10 mouse cellular contexts compared by ENCODE assay signal in genomic region chr11:76530966-76531678, GRCm38 (mm10).
A peak's percentile ranks its signal among the peaks of the same experiment; 100 is the strongest.
DNase-seq lines count a peak whose midpoint lies in the region; ATAC-seq lines count a peak whose summit lies in the region.
"Had no signal": no experiment of that assay in that cellular context is flagged by ENCODE, and none has a peak within 500 bp of the region (broad histone marks: within the 10 kb centered on the region; RNA-seq: fewer than 3 reads in every experiment).

No protein-coding gene starts in this region.

- peak; percentile 83 for DNase-seq in right cerebral cortex, adult 18-20 months
- no peak for DNase-seq in right cerebral cortex, postnatal 14 days
- peak; percentile 42 for DNase-seq in left cerebral cortex, postnatal 4 days
- peak; percentile 36 for DNase-seq in right cerebral cortex, postnatal 4 days
- no peak for DNase-seq in lung, postnatal 25 days (ENCODE audit: low spot score)
- no peak for DNase-seq in spleen, adult 12 weeks (ENCODE audit: low spot score)

- H3K27ac ChIP-seq in forebrain, embryonic 16.5 days (ENCODE audit: low read length) = peak overlapping the region; percentile 35; the same call in 1 of the 2 replicates
- H3K27ac ChIP-seq: kidney, embryonic 15.5 days; stomach, embryonic 15.5 days had no signal

- no peaks in the 10 kb centered on the region for H3K27me3 ChIP-seq in forebrain, embryonic 16.5 days (replicated peaks; ENCODE audit: control insufficient read depth, insufficient read depth, low read length)
- H3K27me3 ChIP-seq: kidney, embryonic 15.5 days; stomach, embryonic 15.5 days had no signal

- no peaks in the 10 kb centered on the region for H3K9me3 ChIP-seq in forebrain, embryonic 16.5 days (ENCODE audit: control insufficient read depth, low read length)
- H3K9me3 ChIP-seq: kidney, embryonic 15.5 days; stomach, embryonic 15.5 days had no signal

- WGBS in forebrain, embryonic 16.5 days = 15% methylated on average over 7 of the region's 7 CpGs

- peaks cover 31% of the 10 kb centered on the region for H3K4me1 ChIP-seq in forebrain, embryonic 16.5 days (replicated peaks; ENCODE audit: control insufficient read depth, insufficient read depth, low read length)

- no peak overlapping the region for H3K4me2 ChIP-seq in forebrain, embryonic 16.5 days (ENCODE audit: low read length)
- H3K4me2 ChIP-seq: kidney, embryonic 15.5 days; stomach, embryonic 15.5 days had no signal

- no peak overlapping the region for H3K9ac ChIP-seq in forebrain, embryonic 16.5 days (replicated peaks; ENCODE audit: low read depth, low read length)
- H3K9ac ChIP-seq: kidney, embryonic 15.5 days; stomach, embryonic 15.5 days had no signal

- H3K4me3 ChIP-seq in forebrain, embryonic 16.5 days (replicated peaks; ENCODE audit: low read length) = no peak overlapping the region
- H3K4me3 ChIP-seq: kidney, embryonic 15.5 days; stomach, embryonic 15.5 days had no signal

- intact Hi-C loops in left cerebral cortex, postnatal 4 days (cut with DNase I) = no loop called here

- ATAC-seq in forebrain, embryonic 16.5 days = peak; percentile 92
- ATAC-seq in erythroblast, adult 5-6 weeks (replicated peaks; ENCODE audit: low FRiP score, poor library complexity, severe bottlenecking) = no peak

- H3K36me3 ChIP-seq in forebrain, embryonic 16.5 days (ENCODE audit: control insufficient read depth, insufficient read depth) = no peaks in the 10 kb centered on the region
- H3K36me3 ChIP-seq: stomach, embryonic 15.5 days had no signal

Comparison
In these comparisons a context has a peak if more than half of its experiments do, and no peak if none do; other contexts are left out.
1. DNase-seq: peak in right cerebral cortex, adult 18-20 months (single experiment), left cerebral cortex, postnatal 4 days (single experiment) and right cerebral cortex, postnatal 4 days (single experiment); none in right cerebral cortex, postnatal 14 days (single experiment), lung, postnatal 25 days (single experiment) and spleen, adult 12 weeks (single experiment).